Mouse (Mus musculus): ENCODE measurements around the gene Arpc5. TPM values are rescaled to one million over a fixed set of nuclear protein-coding genes. Genes with fewer than 3 reads are reported as not detected.

Gene Arpc5
- polyA plus RNA-seq, 1 experiment from 2014 or later: 205 TPM

DNA sequence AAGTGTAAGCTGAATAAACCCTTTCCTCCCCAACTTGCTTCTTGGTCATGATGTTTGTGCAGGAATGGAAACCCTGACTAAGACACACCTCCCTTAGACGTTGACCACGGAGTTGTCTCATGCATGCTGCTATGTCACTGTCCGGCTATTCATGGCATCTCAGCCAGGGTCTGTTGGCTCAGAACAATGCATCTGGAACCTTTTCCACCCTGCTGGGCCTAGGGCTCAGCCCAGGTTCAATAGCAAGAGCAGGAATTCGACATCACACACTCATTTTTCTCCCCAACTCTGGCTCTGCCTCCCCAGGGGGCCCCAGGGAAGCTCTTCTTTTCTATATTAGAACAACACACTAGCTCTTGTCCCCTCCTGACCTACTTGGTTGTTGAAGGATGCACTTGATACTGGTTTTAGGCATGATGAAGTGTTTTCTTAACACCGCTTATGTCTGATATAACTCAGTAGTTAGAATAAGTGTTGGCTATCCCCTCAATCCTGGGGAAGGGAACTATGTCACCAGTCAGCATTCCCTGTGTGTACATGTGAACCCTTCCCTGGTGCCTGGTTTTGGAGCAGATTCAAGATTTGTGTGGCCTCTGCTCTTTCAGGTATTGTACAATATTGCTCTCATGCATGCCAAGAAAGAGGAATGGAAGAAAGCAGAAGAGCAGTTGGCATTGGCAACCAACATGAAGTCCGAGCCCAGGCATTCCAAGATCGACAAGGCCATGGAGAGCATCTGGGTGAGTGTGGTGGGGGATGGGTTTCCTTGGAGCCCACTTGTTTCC lies 54.8 kb downstream of the Arpc5 start:
- peaks cover 3% of the 10 kb centered on the region; the same call in 1 of the 2 replicates for H3K4me1 ChIP-seq
- H3K9me3 ChIP-seq: no peaks in the 10 kb centered on the region
- 76% methylated on average over 7 of the region's 7 CpGs for WGBS
- no peaks in the 10 kb centered on the region for H3K36me3 ChIP-seq
- no peak overlapping the region for H3K4me3 ChIP-seq
- no peak overlapping the region for H3K4me2 ChIP-seq (replicated peaks)
- ATAC-seq (ENCODE audit: insufficient number of reproducible peaks, insufficient read depth, low FRiP score, low TSS enrichment): no peak
- H3K9ac ChIP-seq: no peak overlapping the region
- no peaks in the 10 kb centered on the region for H3K27me3 ChIP-seq
- no peak overlapping the region for H3K27ac ChIP-seq

DNA sequence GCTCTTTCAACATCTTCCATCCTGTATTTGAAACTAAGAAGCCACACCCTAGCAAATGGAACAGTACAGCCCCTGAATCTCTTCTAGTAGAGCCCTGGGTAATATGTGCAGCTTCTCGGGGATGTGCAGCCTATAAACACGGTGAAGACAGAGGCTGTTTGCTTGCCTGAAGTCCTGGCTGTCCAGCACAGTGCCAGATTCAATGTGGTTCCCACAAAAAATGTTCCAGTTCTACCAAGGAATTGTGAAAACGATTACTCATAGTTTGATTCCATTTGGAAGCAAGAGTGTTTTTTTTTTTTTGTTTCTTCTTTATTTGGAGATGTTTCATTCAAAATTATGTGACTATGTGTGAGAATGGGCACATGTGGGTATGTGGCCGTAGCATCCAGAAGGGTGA lies 55.4 kb downstream of the Arpc5 start:
- no peaks in the 10 kb centered on the region for H3K9me3 ChIP-seq
- no peak for ATAC-seq (ENCODE audit: insufficient number of reproducible peaks, insufficient read depth, low FRiP score, low TSS enrichment)

DNA sequence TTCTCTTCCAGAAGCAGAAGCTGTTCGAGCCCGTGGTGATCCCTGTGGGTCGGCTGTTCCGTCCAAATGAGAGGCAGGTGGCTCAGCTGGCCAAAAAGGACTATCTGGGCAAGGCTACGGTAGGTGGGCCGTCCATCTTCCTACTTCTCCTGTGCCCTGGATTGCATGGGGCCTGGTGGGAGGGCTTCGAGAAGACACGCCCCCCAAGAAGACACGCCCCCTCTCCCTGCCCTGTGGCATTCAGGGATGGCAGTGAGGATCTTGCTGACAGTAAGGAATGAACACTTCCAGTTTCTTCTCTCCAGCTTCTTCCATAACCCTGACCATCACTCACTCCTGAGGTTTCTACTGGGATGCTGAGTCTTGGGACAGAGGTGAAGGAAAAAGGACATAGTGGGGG lies 57.9 kb downstream of the Arpc5 start:
- 73% methylated on average over 9 of the region's 9 CpGs for WGBS
- Histone ChIP-seq H3K4me3 (no peak overlapping the region), H3K9me3 (no peaks in the 10 kb centered on the region), H3K27ac (no peak overlapping the region), H3K9ac (no peak overlapping the region), H3K4me2 (replicated peaks) (no peak overlapping the region), H3K4me1 (peaks cover 10% of the 10 kb centered on the region), H3K27me3 (no peaks in the 10 kb centered on the region), H3K36me3 (no peaks in the 10 kb centered on the region)
- no peak for ATAC-seq (ENCODE audit: insufficient number of reproducible peaks, insufficient read depth, low FRiP score, low TSS enrichment)

More for the DNA sequence above, 55.4 kb downstream of the Arpc5 start:
- peaks cover 3% of the 10 kb centered on the region; the same call in 1 of the 2 replicates for H3K4me1 ChIP-seq
- H3K27ac ChIP-seq: no peak overlapping the region
- H3K36me3 ChIP-seq: no peaks in the 10 kb centered on the region
- 84% methylated on average over 4 of the region's 4 CpGs for WGBS
- H3K9ac ChIP-seq: no peak overlapping the region
- H3K27me3 ChIP-seq: no peaks in the 10 kb centered on the region
- H3K4me3 ChIP-seq: no peak overlapping the region
- H3K4me2 ChIP-seq (replicated peaks): no peak overlapping the region

Other genes starting within 250 kb of the Arpc5 start
- not detected in 2 replicates for gene Apobec4, start 16.0 kb upstream of the Arpc5 start, polyA plus RNA-seq (2016; fragmentation: Nextera tagmentation; extraction: Ambion mirVana)
- 27.6 and 28.9 TPM in 2 replicates for gene Rgl1, start 191 bp upstream of the Arpc5 start, polyA plus RNA-seq (2016; fragmentation: Nextera tagmentation; extraction: Ambion mirVana)
- 2.4 and 3.7 TPM in 2 replicates for gene Ncf2, start 33.7 kb downstream of the Arpc5 start, polyA plus RNA-seq (2016; fragmentation: Nextera tagmentation; extraction: Ambion mirVana)
- gene Smg7, start 136.1 kb downstream of the Arpc5 start, polyA plus RNA-seq (2016; fragmentation: Nextera tagmentation; extraction: Ambion mirVana): 32.2 and 33.2 TPM in 2 replicates
- gene Nmnat2, start 188.5 kb downstream of the Arpc5 start, polyA plus RNA-seq (2016; fragmentation: Nextera tagmentation; extraction: Ambion mirVana): 4.3 and 5.4 TPM in 2 replicates